Mouse (Mus musculus): ENCODE results near the gene Ptprk. TPM values are rescaled to one million over a fixed set of nuclear protein-coding genes. Genes with fewer than 3 reads are reported as not detected.

Ptprk gene
- polyA plus RNA-seq, 1 experiment, result 28.8 TPM

- Histone ChIP-seq H3ac (ENCODE audit: control insufficient read depth, insufficient read length) (no peak overlapping the region), H3K36me3 (ENCODE audit: control insufficient read depth, insufficient read depth) (no peaks in the 10 kb centered on the region), H3K4me3 (no peak overlapping the region), H3K27me3 (ENCODE audit: control insufficient read depth, insufficient read depth, insufficient read length) (no peaks in the 10 kb centered on the region), H3K4me2 (ENCODE audit: low read depth) (no peak overlapping the region), H3K79me2 (ENCODE audit: control insufficient read depth, insufficient read depth) (no peaks in the 10 kb centered on the region)
- TF ChIP-seq MAX (IDR thresholded peaks at IDR 0.05; ENCODE audit: low read depth) (no peak), POLR2AphosphoS2 (IDR thresholded peaks at IDR 0.05; ENCODE audit: insufficient read length, low read depth) (no peak), TCF12 (IDR thresholded peaks at IDR 0.05; ENCODE audit: insufficient read depth, poor library complexity, severe bottlenecking) (no peak), POLR2A (IDR thresholded peaks at IDR 0.05; ENCODE audit: insufficient read length, low read depth) (no peak), TCF3 (IDR thresholded peaks at IDR 0.05; ENCODE audit: insufficient read length, low read depth) (no peak), MYOG (IDR thresholded peaks at IDR 0.05; ENCODE audit: control insufficient read depth in 1 of 3, insufficient read depth in 1 of 3, insufficient read length in 2 of 3, low read depth in 2 of 3) (no peak), E2F4 (IDR thresholded peaks at IDR 0.05; ENCODE audit: insufficient read depth) (no peak), MYOD1 (IDR thresholded peaks at IDR 0.05; ENCODE audit: control insufficient read depth in 1 of 3, insufficient read length in 2 of 3, low read depth in 2 of 3) (no peak), CEBPB (IDR thresholded peaks at IDR 0.05; ENCODE audit: insufficient read depth, poor library complexity, severe bottlenecking) (no peak), REST (IDR thresholded peaks at IDR 0.05; ENCODE audit: insufficient read depth, insufficient read length) (no peak), USF1 (IDR thresholded peaks at IDR 0.05; ENCODE audit: low read depth) (no peak), SRF (IDR thresholded peaks at IDR 0.05; ENCODE audit: control insufficient read depth, insufficient read length, low read depth) (no peak)
Observed at GRCm38 (mm10) chr10:28232273-28233167, 157.9 kb downstream of the Ptprk start.

- TF ChIP-seq CEBPB (IDR thresholded peaks at IDR 0.05; ENCODE audit: insufficient read depth, poor library complexity, severe bottlenecking), result no peak
- TF ChIP-seq USF1 (IDR thresholded peaks at IDR 0.05; ENCODE audit: low read depth), result peak; percentile 45
- peak in 2 of 3 experiments; percentile 11 to 46 for TF ChIP-seq MYOD1 (IDR thresholded peaks at IDR 0.05; ENCODE audit: control insufficient read depth in 1 of 3, insufficient read length in 2 of 3, low read depth in 2 of 3)
- peak in 2 of 3 experiments; percentile 17 to 82 for TF ChIP-seq MYOG (IDR thresholded peaks at IDR 0.05; ENCODE audit: control insufficient read depth in 1 of 3, insufficient read depth in 1 of 3, insufficient read length in 2 of 3, low read depth in 2 of 3)
- TF ChIP-seq TCF12 (IDR thresholded peaks at IDR 0.05; ENCODE audit: insufficient read depth, poor library complexity, severe bottlenecking), result peak; percentile 42
- TF ChIP-seq POLR2AphosphoS2 (IDR thresholded peaks at IDR 0.05; ENCODE audit: insufficient read length, low read depth), result no peak
- TF ChIP-seq TCF3 (IDR thresholded peaks at IDR 0.05; ENCODE audit: insufficient read length, low read depth), result no peak
- Histone ChIP-seq H3K4me2 (ENCODE audit: low read depth) (peak overlapping the region; percentile 71), H3K4me3 (no peak overlapping the region), H3K27me3 (ENCODE audit: control insufficient read depth, insufficient read depth, insufficient read length) (no peaks in the 10 kb centered on the region), H3K79me2 (ENCODE audit: control insufficient read depth, insufficient read depth) (peaks cover 6% of the 10 kb centered on the region), H3ac (ENCODE audit: control insufficient read depth, insufficient read length) (no peak overlapping the region), H3K36me3 (ENCODE audit: control insufficient read depth, insufficient read depth) (no peaks in the 10 kb centered on the region)
Observed at GRCm38 (mm10) chr10:28249047-28249446, 174.4 kb downstream of the Ptprk start.

- peaks cover 6% of the 10 kb centered on the region for H3K79me2 ChIP-seq (ENCODE audit: control insufficient read depth, insufficient read depth)
- H3K27me3 ChIP-seq (ENCODE audit: control insufficient read depth, insufficient read depth, insufficient read length), result no peaks in the 10 kb centered on the region
- H3K4me2 ChIP-seq (ENCODE audit: low read depth), result no peak overlapping the region
- H3K4me3 ChIP-seq, result no peak overlapping the region
- no peaks in the 10 kb centered on the region for H3K36me3 ChIP-seq (ENCODE audit: control insufficient read depth, insufficient read depth)
- TF ChIP-seq MAX (IDR thresholded peaks at IDR 0.05; ENCODE audit: low read depth) (no peak), MYOG (IDR thresholded peaks at IDR 0.05; ENCODE audit: control insufficient read depth in 1 of 3, insufficient read depth in 1 of 3, insufficient read length in 2 of 3, low read depth in 2 of 3) (no peak), USF1 (IDR thresholded peaks at IDR 0.05; ENCODE audit: low read depth) (no peak), TCF3 (IDR thresholded peaks at IDR 0.05; ENCODE audit: insufficient read length, low read depth) (no peak), MYOD1 (IDR thresholded peaks at IDR 0.05; ENCODE audit: control insufficient read depth in 1 of 3, insufficient read length in 2 of 3, low read depth in 2 of 3) (no peak), E2F4 (IDR thresholded peaks at IDR 0.05; ENCODE audit: insufficient read depth) (no peak), TCF12 (IDR thresholded peaks at IDR 0.05; ENCODE audit: insufficient read depth, poor library complexity, severe bottlenecking) (no peak), SRF (IDR thresholded peaks at IDR 0.05; ENCODE audit: control insufficient read depth, insufficient read length, low read depth) (no peak), POLR2A (IDR thresholded peaks at IDR 0.05; ENCODE audit: insufficient read length, low read depth) (no peak), CEBPB (IDR thresholded peaks at IDR 0.05; ENCODE audit: insufficient read depth, poor library complexity, severe bottlenecking) (no peak), REST (IDR thresholded peaks at IDR 0.05; ENCODE audit: insufficient read depth, insufficient read length) (no peak), POLR2AphosphoS2 (IDR thresholded peaks at IDR 0.05; ENCODE audit: insufficient read length, low read depth) (no peak)
- no peak overlapping the region for H3ac ChIP-seq (ENCODE audit: control insufficient read depth, insufficient read length)
Observed at GRCm38 (mm10) chr10:28251385-28251784, 176.8 kb downstream of the Ptprk start.

DNA sequence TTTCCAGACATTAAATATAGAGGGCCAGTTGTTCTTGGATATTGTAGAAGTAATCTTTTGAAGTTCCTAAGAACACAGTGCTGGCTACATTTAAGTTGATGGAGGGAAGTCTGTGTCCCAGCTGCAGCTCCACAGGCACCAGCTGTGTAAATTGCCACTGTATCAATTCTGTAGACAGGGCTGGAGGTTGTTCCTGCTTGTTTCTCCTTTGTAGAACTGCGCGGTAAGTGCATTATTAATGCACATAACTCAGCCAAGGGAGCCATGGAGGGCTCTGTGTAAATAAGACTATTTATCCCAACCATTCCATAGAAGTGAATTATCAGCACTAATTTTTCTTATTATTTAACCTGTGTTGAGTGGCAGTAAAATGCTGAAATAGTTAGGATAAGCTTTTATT is 186.0 kb downstream of the Ptprk start:
- no peak overlapping the region for H3ac ChIP-seq (ENCODE audit: control insufficient read depth, insufficient read length)
- peaks cover 5% of the 10 kb centered on the region for H3K79me2 ChIP-seq (ENCODE audit: control insufficient read depth, insufficient read depth)
- TF ChIP-seq MYOD1 (IDR thresholded peaks at IDR 0.05; ENCODE audit: control insufficient read depth in 1 of 3, insufficient read length in 2 of 3, low read depth in 2 of 3) (no peak), POLR2A (IDR thresholded peaks at IDR 0.05; ENCODE audit: insufficient read length, low read depth) (no peak), SRF (IDR thresholded peaks at IDR 0.05; ENCODE audit: control insufficient read depth, insufficient read length, low read depth) (no peak), REST (IDR thresholded peaks at IDR 0.05; ENCODE audit: insufficient read depth, insufficient read length) (no peak), USF1 (IDR thresholded peaks at IDR 0.05; ENCODE audit: low read depth) (no peak), TCF12 (IDR thresholded peaks at IDR 0.05; ENCODE audit: insufficient read depth, poor library complexity, severe bottlenecking) (no peak), TCF3 (IDR thresholded peaks at IDR 0.05; ENCODE audit: insufficient read length, low read depth) (no peak), MYOG (IDR thresholded peaks at IDR 0.05; ENCODE audit: control insufficient read depth in 1 of 3, insufficient read depth in 1 of 3, insufficient read length in 2 of 3, low read depth in 2 of 3) (no peak), E2F4 (IDR thresholded peaks at IDR 0.05; ENCODE audit: insufficient read depth) (no peak), MAX (IDR thresholded peaks at IDR 0.05; ENCODE audit: low read depth) (no peak), POLR2AphosphoS2 (IDR thresholded peaks at IDR 0.05; ENCODE audit: insufficient read length, low read depth) (no peak)
- H3K4me3 ChIP-seq, result no peak overlapping the region
- no peak overlapping the region for H3K4me2 ChIP-seq (ENCODE audit: low read depth)
- no peaks in the 10 kb centered on the region for H3K27me3 ChIP-seq (ENCODE audit: control insufficient read depth, insufficient read depth, insufficient read length)
- no peaks in the 10 kb centered on the region for H3K36me3 ChIP-seq (ENCODE audit: control insufficient read depth, insufficient read depth)

Measured in myocyte (in vitro differentiated cells).